Mouse (Mus musculus) thymus, postnatal 0 days (tissue): ENCODE data around the gene Cdk17. TPM values are rescaled to one million over a fixed set of nuclear protein-coding genes. Genes with fewer than 3 reads are reported as not detected.
"Not testable (repeated sequence)": the region's sequence is repeated elsewhere in the genome, so short reads cannot be mapped to it uniquely, and the experiment has no call there.

Source experiments
- DNase-seq: peaks from one replicate; pipeline ENCODE4 v3.0.0-alpha.2; 2015; ENCODE audit warnings: low spot score
- polyA plus RNA-seq: library from polyadenylated mRNA; unstranded; fragments of >200 nt; fragmentation: Nextera tagmentation; extraction: Ambion mirVana; gene quantifications from 2 replicates; pipeline ENCODE4 v1.2.1, GENCODE M21; 2015

Cdk17 gene
- polyA plus RNA-seq, 1 experiment from 2014 or later = 55.3 TPM

GRCm38 (mm10) chr10:93142600-93143284, 17.9 kb upstream of the Cdk17 start:
- DNase-seq = peak; percentile 48

GRCm38 (mm10) chr10:93143285-93143985, 17.2 kb upstream of the Cdk17 start:
- DNase-seq = peak; percentile 59

GRCm38 (mm10) chr10:93143986-93144314, 16.7 kb upstream of the Cdk17 start:
- DNase-seq = peak; percentile 31

GRCm38 (mm10) chr10:93144579-93144978, 16.1 kb upstream of the Cdk17 start:
- DNase-seq = peak; percentile 70

- peak; percentile 65 for DNase-seq
Measured at GRCm38 (mm10) chr10:93145088-93145487, 15.6 kb upstream of the Cdk17 start.

GRCm38 (mm10) chr10:93146601-93147000, 14.1 kb upstream of the Cdk17 start:
- DNase-seq = peak; percentile 88

GRCm38 (mm10) chr10:93147691-93148090, 13.0 kb upstream of the Cdk17 start:
- DNase-seq = no peak

- peak; percentile 62 for DNase-seq
Measured at GRCm38 (mm10) chr10:93149597-93149996, 11.1 kb upstream of the Cdk17 start.

GRCm38 (mm10) chr10:93151775-93152174, 8.9 kb upstream of the Cdk17 start:
- DNase-seq = no peak

GRCm38 (mm10) chr10:93152698-93153097, 8.0 kb upstream of the Cdk17 start:
- no peak for DNase-seq

GRCm38 (mm10) chr10:93153404-93153803, 7.3 kb upstream of the Cdk17 start:
- not testable (repeated sequence) for DNase-seq

GRCm38 (mm10) chr10:93159651-93160496, 801 bp upstream of the Cdk17 start:
- DNase-seq = peak; percentile 15

GRCm38 (mm10) chr10:93160497-93160806, 223 bp upstream of the Cdk17 start:
- DNase-seq = peak; percentile 92

- DNase-seq = peak; percentile 56
Measured at GRCm38 (mm10) chr10:93161511-93162275, 1.0 kb downstream of the Cdk17 start.

- peak; percentile 21 for DNase-seq
Measured at GRCm38 (mm10) chr10:93162276-93162971, 1.7 kb downstream of the Cdk17 start.

- no peak for DNase-seq
Measured at GRCm38 (mm10) chr10:93162972-93163660, 2.4 kb downstream of the Cdk17 start.

- DNase-seq = no peak
Measured at GRCm38 (mm10) chr10:93163711-93164488, 3.2 kb downstream of the Cdk17 start.

GRCm38 (mm10) chr10:93165416-93166381, 5.0 kb downstream of the Cdk17 start:
- peak; percentile 57 for DNase-seq
